In genomic region chr5:65770065-65770464, GRCm38 (mm10) we compare ENCODE assay signal across 18 mouse cellular contexts.
"Had no signal": no experiment of that assay in that cellular context is flagged by ENCODE, and none has a peak within 500 bp of the region (broad histone marks: within the 10 kb centered on the region; RNA-seq: fewer than 3 reads in every experiment).

No protein-coding gene starts in this region.

- H3K27me3 ChIP-seq: liver, embryonic 12.5 days; midbrain, embryonic 13.5 days; neural tube, embryonic 13.5 days; neural tube, embryonic 15.5 days had no signal

- H3K27ac ChIP-seq: liver, embryonic 12.5 days; liver, embryonic 14.5 days; midbrain, embryonic 10.5 days; midbrain, embryonic 13.5 days; neural tube, embryonic 13.5 days; neural tube, embryonic 15.5 days had no signal

- H3K9me3 ChIP-seq: liver, embryonic 12.5 days; midbrain, embryonic 10.5 days; midbrain, embryonic 13.5 days; neural tube, embryonic 13.5 days; neural tube, embryonic 15.5 days had no signal

- H3K4me2 ChIP-seq: liver, embryonic 12.5 days; lung, embryonic 14.5 days; midbrain, embryonic 13.5 days; neural tube, embryonic 13.5 days; neural tube, embryonic 15.5 days had no signal

- ATAC-seq: liver, embryonic 12.5 days; midbrain, embryonic 13.5 days; midbrain, embryonic 16.5 days had no signal

- H3K9ac ChIP-seq: liver, embryonic 12.5 days; liver, embryonic 14.5 days; lung, embryonic 14.5 days; midbrain, embryonic 13.5 days; neural tube, embryonic 13.5 days; neural tube, embryonic 15.5 days had no signal

- DNase-seq: lung, postnatal 4 days; retina, postnatal 1 day; right cerebral cortex, adult 18-20 months; right cerebral cortex, postnatal 25 days; right cerebral cortex, postnatal 4 days; spleen, adult 18-20 months; thymus, adult 2 months; thymus, postnatal 25 days; thymus, postnatal 4 days had no signal

- H3K4me3 ChIP-seq: liver, embryonic 12.5 days; midbrain, embryonic 10.5 days; midbrain, embryonic 13.5 days; myocyte; neural tube, embryonic 13.5 days; neural tube, embryonic 15.5 days had no signal
